Mouse (Mus musculus) erythroblast, embryonic 14.5 days (primary cell): ENCODE results near the gene Mcrip2.

Experiments used
- GATA1 ChIP-seq: IDR thresholded peaks from 2 replicates; pipeline ENCODE4 v1.6.1; 2012; ENCODE audit warnings: low read length, inconsistent platforms, mixed read lengths
- TAL1 ChIP-seq: IDR thresholded peaks from 3 replicates; pipeline ENCODE4 v1.6.1; 2012; ENCODE audit warnings: low read length, inconsistent platforms, mixed read lengths

- TF ChIP-seq TAL1 (no peak), GATA1 (no peak)
Measured at GRCm38 (mm10) chr17:25878611-25879180, 10.1 kb upstream of the Mcrip2 start.
